Mouse (Mus musculus) heart, postnatal 0 days (tissue): Measurements from ENCODE around the gene Dnal4.

Source experiments
- CTCF ChIP-seq: IDR thresholded peaks from 2 replicates; pipeline ENCODE4 v1.5.1; 2016; ENCODE audit warnings: antibody characterized with exemption, control low read depth, low read depth
- EP300 ChIP-seq: IDR thresholded peaks from 2 replicates; pipeline ENCODE4 v1.6.1; 2016; ENCODE audit warnings: antibody characterized with exemption, low read depth

DNA sequence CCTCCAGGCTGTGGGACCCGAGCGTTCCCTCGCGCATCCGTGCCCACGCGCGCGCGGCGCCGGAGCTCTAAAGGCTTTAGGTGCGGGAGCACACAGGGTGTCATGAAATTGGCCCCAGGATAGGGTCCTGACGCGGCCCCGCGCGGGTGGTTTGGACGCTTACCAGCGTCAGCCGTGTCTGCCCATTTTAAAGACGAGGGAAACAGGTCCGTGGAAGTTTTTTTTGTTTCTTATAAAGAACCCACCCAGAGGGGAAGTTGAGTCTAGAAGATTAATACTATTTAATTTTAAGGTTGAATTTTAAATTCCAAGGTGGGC lies 35.0 kb downstream of the Dnal4 start:
- TF ChIP-seq EP300 = no peak
- no peak for TF ChIP-seq CTCF
